Mouse (Mus musculus) retina, postnatal 1 day (tissue): ENCODE results near the gene Slc5a11.

Experiments used
- DNase-seq: peaks from one replicate; pipeline ENCODE4 v3.0.0-alpha.2; 2012

Gene Slc5a11

DNA sequence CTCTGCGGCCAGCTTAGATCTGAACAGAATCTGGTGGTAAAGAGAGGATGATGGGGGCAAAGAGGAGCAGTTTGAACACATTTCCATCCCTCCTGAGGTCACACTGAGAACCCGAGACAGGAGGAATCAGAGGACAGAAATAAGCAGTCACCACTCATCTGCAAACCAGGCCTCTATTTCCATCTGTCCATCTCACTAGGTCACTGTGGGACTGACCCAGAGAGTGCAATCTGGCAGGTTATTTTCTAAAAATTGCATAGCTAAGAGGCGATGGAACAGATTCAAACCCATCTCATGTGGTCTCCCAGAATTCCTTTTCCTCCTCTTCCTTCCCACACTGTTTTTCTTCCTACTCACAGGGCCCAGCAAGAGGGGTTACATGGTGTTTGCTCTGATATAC is 73.3 kb downstream of the Slc5a11 start:
- DNase-seq, result no peak

DNA sequence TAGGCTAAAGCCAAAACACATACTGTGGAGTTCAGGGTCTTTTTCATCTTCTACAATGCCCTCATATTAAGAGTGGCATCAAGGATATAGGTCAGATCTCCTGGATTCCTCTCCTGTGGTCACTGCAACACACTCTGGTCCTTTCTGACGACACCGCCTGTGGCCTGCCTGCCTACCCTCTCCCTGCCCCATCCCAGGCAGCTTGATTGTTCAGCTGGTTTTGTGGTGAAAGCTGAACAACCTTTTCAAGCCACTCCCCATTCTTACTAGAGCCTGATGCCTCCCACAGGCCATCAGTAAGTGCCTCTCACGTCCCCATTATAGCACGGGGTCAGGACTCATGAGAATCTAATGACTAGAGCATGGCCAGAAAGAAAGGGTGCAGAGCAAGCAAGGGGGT is 74.6 kb downstream of the Slc5a11 start:
- no peak for DNase-seq

DNA sequence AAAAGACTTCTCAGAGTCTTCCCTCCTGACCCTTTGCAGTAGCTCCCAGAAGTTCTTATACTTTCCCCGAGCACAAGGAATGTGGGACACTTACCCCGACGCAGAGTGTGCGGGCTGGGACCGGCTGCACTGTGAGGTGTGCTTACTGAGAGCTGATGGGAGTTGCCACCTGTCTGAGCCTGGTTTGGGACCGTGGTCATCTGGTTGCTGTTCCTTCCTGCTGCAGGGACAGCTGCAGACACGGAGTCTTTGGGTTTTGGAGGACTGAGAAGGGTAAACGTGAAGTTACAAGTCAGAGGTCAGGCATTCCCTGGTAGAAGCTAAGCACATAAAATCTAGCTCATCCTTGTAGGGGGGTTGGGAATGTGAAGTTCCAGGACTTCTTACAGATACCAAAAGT is 77.4 kb downstream of the Slc5a11 start:
- DNase-seq, result no peak

DNA sequence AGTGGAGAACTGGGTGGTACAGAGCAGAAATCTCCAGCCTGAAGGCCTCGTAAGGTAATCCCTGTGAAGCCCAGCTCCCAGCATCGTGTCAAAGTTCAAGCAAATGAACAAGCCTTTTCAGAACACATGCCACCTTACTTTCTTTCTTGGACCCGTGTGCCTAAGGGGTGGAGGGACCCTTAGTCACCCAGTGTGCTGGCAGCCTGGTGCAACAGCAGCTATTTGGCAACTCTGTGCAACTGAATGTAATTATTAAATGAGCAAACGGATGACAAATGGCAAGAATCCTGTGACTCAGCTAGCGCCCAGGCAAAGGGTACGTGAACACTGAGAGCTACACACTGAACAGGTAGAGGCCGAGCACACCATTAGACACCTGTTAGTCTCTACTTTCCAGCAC is 79.3 kb downstream of the Slc5a11 start:
- no peak for DNase-seq

DNA sequence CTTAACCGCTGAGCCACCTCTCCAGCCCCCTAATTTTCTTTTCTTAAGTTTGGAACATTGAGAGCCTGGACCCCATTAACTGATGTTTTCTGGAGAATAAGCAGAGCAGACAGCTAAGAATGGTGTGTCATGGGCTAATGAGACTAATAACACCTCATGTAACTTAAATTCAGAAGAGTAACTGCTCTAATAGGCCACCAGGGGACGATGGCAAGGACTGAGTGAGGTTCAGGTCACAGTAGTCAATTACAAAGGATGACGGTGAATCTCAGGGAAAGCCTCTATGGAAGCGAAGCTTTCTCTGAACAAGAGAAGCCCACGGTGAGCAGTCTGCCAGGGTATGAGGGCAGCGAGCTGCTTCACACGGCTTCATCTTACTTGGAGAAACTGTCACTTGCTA is 80.8 kb downstream of the Slc5a11 start:
- no peak for DNase-seq

DNA sequence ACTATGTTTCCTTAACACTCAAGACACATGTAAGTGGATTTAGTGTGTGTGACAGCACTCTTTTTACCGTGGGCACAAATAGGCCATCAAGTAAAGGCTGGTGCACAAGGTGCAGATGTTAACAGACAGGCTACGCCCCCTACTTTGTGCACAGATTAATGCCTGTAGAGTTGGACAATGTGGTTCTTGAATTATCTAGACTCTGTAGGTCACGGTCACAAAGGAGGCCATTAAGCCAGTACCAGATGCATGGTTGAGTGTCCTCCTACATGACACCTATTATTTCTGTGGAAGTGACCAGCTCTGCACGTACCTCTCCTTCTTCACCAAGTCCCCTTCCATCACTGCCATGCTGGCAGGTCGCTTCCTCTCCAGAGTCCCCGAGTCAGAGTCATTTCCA is 81.5 kb downstream of the Slc5a11 start:
- no peak for DNase-seq

DNA sequence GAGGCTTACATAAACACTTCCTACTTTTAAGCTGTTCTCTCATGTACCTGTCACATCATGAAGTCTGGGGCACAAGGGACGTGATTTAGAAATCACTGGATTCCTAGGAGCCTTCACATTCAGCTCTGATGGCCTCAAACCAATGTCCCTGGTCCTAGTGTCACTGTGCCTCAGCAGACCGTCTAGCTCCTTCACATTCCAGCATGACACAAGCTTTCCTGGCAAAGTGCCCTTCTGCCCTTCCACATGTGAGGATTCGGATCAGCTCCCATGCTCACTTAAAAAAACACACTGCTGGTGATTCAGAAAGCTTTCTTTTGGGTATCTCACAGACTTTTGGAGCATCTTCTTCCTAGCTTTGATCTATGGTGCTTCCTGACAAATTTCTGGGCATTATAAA is 83.6 kb downstream of the Slc5a11 start:
- no peak for DNase-seq

DNA sequence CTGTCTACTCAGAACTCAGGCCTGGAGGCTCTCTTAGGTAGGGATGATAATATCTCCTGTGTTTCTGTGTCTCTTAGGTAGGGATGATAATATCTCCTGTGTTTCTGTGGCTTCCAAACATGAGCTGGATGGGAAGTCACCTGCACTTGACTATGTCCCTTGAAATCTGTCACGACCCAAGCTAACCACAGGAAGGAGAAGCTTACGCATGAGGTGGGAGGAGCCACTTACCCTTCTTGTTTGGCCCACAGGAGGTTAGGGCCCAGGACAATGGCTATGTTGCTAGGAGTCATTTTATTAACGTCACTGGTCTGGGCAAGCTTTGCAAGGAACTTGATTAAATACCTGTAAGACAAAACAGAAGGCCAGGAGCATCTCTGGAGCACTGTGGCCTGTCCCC is 85.7 kb downstream of the Slc5a11 start:
- DNase-seq, result no peak

DNA sequence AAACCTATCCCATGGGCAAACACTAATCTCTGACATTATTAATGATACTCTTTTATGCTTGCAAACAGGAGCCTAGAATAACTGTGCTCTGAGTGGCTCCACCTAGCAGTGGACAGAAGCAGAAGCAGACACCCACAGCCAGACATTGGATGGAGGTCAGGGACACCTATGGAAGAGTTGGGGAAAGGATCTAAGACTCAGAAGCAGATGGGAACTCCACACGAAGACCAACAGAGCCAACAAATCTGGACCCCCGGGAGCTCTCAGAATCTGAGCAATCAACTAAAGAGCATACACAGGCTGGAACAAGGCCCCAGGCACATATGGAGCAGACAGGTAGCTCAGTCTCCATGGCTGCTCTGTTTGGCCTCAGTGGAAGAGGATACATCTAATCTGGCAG is 90.8 kb downstream of the Slc5a11 start:
- DNase-seq, result no peak

DNA sequence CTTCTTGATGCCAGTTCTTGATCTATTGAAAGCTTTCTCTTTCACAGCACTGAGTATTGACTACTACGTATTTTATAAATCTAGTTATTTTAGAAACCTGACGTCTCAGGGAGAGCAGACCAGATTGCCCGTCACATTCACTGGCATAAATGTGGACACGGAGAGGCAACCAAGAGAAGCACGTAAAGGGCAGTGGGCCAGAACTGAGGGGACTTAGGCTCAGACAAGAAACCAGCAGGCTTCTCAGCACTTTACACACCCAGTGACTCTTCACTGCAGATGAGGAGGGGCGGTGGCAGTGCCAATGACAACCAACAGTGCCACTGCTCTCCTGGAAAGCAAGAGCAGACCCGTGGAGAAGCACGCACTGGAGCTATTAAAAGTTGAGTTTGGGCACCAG is 92.7 kb downstream of the Slc5a11 start:
- no peak for DNase-seq

DNA sequence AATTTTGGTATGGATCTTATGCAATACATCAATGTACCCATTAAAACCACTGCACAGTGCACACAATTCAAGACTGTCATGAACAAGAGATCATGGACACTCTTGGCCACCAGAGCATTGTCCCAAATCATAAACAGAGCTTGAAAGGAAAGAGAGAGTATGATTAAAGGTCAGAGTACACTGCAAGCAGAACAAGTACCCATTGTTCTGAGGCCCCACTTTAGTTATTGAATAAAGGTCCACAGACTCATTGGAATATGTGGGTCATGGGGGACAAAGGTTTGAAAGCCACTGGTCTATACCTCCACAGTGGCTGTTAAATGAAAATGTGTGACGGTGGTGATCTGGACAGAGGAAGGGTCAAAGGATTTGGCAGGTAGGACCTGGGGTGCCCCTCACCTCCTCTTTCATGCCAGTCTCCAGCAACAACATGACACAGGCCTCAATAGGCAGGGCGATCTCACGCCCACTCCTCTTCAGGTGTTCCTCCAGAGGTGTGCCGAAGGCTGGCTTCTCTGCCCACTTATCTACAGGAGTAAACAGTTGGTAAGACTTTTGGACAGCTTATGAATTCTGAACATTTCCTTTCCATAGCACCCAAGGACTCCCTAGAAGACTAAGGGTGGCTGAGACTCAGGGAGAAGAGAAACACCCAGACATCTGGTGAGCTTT is 93.4 kb downstream of the Slc5a11 start:
- peak; percentile 9 for DNase-seq

DNA sequence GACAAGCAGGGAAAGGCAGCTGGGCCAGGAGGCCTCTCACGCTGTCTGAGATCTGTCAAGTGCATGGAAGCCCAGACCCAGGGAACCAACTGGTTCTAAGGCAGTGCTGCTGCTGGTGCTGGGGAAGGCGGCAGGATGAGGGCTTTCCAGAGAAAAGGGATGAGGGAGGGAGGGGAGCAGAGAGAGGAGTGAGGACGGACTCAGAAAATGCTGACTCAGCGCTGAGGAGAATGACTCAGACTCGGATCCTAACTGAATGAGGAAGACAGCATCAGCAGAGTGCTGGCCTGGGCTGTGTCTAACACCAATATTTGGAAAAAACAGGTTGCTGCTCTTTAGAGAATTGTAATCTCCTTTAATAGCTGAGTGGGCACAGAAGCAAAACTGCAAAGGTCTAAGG is 97.3 kb downstream of the Slc5a11 start:
- DNase-seq, result no peak

DNA sequence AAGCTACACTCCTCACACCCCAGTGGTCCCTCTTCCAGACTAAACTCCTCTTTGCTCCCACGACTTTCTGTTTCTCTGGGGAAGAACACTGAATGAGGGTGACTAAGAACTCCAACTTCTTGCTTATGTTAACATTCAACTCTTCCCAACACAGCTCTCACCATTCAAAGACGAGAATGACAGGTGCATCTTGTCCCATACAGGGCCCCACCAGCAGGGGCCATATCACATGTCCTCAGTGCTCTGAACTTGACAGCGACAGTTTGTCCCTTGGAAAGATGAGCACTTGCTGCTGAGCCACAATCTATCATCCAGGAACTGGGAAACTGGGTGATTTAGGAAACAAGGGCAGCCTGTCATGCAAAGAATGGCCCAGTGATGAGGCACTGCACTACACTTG is 98.2 kb downstream of the Slc5a11 start:
- DNase-seq, result no peak

DNA sequence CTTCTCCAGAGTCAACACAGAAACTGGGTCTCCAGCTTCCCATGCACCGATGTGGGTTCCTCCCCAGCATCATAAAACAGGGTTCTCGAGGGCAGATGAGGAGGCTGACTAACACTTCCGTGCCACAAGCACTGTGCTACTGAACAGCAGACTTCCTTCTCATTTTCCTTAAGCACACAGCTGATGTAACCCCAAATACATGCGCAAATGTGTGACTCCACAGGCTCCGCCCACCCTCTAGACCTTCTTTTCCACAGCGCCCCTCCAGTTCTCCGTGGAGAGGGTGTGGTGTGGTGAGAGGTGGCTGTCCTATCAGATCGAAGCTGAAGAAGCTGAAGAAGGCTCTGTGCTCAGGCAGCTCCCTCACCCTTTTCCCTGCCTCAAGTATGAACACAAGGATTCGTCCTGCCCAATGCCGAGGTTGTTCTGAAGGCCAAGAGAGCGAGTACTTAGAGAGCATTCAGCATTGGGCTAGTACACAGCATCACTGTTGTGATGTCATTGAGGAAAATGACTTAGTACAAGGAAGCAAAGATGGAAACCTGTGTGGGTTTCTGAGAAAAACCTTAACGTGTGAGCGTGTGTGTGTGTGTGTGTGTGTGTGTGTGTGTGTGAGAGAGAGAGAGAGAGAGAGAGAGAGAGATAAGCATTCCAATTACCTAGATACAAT is 108.0 kb downstream of the Slc5a11 start:
- no peak for DNase-seq
